Mouse (Mus musculus) T-helper 1 cell (primary cell): ENCODE results near the gene Col8a1.

ENCODE experiments used
- in situ Hi-C: fragments of 300-600 bp; cut with MboI, MseI; formaldehyde crosslinking; loops from one replicate; pipeline ENCODE4 v1.15.1; 2025; ENCODE audit warnings: high pct_unique_total_duplicates

Gene Col8a1

GRCm38 (mm10) chr16:57754526-57755125, at the start of gene Col8a1:
TSS of gene Col8a1 (minus strand) at chr16:57754737.
- in situ Hi-C loops: no loop called here

DNA sequence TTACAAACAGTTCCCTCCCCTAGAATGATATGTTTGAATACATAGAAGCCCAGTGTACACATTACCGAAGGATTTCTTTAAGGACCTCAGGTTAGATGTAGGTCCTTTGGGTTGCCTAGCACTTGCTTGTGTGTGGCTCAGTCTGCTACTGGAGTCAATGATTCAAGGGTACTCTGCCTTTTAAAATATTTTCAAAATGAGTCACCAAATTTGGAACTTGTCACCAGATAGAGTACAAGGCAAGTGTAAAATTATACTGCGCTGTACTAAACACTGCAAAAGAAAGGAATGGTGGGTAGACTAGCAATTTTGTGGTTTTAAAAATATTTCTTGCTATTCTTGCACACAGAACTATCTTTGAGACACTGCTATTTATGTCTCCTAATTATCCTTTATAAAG, 47.3 kb upstream of the Col8a1 start:
- in situ Hi-C loops: no loop called here

DNA sequence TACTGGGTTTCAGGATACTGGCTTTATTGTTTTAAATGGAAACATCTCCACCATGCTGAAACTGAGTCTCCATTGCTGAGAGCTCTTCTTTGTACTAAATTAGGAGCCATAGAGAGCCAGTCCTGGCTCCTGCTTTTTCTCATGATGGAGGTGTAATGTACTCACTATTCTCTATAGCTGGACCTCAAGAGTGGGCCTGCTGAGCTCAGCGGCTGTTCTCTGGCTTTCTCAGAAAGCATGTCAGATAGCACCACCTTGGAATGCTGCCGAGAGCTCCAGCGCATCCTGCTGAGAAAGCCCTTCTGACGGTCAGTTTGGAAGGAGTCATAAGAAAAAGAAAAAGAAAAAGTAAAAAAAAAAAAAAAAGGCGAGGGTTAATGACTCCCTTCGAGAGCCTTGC, 41.8 kb upstream of the Col8a1 start:
- in situ Hi-C loops: no loop called here

- in situ Hi-C loops: no loop called here
Observed at GRCm38 (mm10) chr16:57779011-57779410, 24.5 kb upstream of the Col8a1 start.

DNA sequence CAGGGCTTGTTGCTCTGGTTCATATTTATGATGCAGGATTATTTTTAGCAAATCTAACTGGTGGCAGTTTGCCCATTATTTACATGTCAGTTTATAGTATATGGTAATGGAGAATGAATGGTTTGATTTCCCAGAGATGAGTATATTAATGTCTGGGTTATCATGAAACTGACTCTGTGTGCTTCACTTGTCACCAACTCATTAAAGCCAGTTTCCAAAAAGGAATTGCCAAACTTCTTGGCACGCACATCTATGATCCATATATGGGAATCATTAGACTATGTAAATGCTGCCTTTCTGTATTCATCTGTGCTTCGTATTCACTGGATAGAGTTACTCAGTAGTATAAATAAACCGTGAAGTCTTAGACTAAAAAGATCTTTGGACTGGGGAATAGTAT, 11.1 kb upstream of the Col8a1 start:
- in situ Hi-C loops: no loop called here

- in situ Hi-C loops: no loop called here
Observed at GRCm38 (mm10) chr16:57759862-57760261, 5.3 kb upstream of the Col8a1 start.

DNA sequence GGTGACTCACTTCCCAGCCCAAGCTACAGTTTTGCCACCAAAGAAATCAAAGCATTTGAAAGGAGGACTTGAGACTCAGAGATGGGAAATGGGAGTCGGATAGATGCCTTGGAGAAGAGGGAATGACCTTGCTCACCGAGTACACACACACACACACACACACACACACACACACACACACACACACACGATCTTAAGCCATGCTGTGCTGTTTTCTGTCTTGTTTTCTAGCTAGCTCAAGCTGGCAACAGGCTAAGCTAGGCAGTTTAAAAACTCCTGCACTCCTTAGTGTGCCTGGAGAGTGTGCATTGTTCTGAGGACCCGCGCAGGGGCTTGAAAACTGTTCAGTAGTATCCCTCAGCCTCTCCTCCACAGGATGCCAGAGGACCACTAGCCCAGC, 1.2 kb upstream of the Col8a1 start:
- in situ Hi-C loops: no loop called here

GRCm38 (mm10) chr16:57755241-57755640, 704 bp upstream of the Col8a1 start:
- in situ Hi-C loops: no loop called here

DNA sequence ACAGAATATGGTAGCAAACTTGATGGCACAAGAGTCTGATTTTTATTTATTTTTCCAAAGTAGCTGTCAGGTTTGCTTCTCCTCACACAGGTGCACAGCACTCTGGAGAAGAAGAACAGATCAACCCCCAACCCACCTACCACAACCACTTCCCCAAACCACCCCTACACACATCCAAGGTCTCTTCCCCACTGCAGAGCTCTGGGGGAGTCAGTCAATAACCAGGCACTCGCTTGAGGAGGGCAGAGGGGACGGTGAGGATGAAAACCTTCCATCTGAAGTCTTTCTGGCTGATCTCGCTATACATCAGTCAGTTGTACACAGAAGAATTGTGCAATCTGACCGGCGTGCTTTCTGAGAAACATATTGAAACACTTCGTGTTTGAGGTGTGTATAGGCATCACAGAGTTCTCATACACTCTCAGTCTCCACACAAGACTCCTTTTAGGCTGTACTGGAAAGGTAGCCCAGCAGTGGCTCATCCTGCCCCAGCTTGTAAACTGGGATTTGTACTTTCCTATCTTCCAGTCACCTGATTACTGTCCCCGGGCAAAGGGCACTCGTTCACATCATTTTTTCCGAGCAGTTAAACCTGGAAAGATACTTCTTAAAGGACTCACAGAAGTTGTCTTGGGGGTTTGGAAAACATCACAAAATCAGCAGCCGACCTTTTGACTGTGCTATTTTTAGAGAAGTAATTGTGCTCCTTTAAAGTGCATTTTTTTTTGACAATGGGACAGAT, 827 bp downstream of the Col8a1 start:
- in situ Hi-C loops: no loop called here

GRCm38 (mm10) chr16:57750549-57750948, 4.0 kb downstream of the Col8a1 start:
- in situ Hi-C loops: no loop called here

- in situ Hi-C loops: no loop called here
Observed at GRCm38 (mm10) chr16:57748093-57748492, 6.4 kb downstream of the Col8a1 start.

- in situ Hi-C loops: no loop called here
Observed at GRCm38 (mm10) chr16:57747357-57748056, 7.0 kb downstream of the Col8a1 start.

- in situ Hi-C loops: no loop called here
Observed at GRCm38 (mm10) chr16:57740169-57740568, 14.4 kb downstream of the Col8a1 start.

DNA sequence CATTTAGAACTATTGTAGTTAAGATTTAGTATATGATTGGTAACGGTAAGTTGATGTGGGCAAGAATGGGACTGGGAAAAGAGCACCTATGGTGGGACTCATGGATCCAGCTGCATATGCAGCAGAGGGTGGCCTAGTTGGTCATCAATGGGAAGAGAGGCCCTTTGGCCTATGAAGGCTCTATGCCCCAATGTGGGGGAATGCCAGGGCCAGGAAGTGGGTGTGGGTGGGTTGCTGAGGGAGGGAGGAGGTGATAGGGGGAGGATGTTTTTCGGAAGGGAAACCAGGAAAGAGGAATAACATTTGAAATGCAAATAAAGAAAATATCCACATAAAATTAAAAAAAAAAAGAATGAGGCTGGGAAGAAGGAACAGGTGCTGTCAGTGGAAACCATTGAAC, 19.6 kb downstream of the Col8a1 start:
- in situ Hi-C loops: no loop called here

GRCm38 (mm10) chr16:57733545-57733944, 21.0 kb downstream of the Col8a1 start:
- in situ Hi-C loops: no loop called here

DNA sequence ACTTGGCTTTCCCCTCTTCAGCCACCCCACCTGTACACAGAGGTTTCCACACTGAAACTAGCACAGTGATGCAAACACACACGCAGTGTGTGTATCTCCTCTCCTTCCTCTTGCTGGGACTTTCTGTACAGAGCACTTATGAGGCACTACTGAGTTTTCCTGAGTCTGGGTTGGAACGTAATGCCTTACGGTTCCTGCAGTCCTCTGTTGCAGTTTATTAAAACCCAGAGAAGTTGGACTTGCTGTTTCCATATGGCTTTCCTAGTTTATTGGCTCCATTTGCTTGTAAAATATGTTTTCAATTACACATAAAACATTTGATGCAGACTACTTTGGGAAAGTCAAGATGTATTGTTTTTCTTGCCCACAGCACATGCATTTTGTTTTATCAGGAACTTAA, 21.4 kb downstream of the Col8a1 start:
- in situ Hi-C loops: no loop called here

- in situ Hi-C loops: no loop called here
Observed at GRCm38 (mm10) chr16:57724978-57725377, 29.6 kb downstream of the Col8a1 start.

DNA sequence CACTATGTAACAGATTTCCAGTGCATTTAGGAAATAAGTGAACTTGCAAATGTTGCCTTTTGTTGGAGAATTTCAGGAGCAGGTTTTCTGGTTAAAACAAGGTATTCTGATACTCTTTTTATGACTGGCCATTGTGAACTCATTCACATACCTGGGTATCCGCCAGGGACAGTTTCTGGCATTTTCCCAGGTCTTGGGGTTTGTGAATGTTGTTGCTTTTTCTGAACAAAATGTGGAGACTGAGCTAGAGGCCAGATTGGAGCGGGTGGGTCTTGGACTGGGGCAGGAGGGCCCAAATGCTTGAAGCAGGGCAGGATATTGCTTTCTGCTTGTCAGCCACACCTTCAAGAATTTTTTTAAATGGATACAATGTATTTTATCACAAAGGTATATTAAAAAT, 35.6 kb downstream of the Col8a1 start:
- in situ Hi-C loops: no loop called here

DNA sequence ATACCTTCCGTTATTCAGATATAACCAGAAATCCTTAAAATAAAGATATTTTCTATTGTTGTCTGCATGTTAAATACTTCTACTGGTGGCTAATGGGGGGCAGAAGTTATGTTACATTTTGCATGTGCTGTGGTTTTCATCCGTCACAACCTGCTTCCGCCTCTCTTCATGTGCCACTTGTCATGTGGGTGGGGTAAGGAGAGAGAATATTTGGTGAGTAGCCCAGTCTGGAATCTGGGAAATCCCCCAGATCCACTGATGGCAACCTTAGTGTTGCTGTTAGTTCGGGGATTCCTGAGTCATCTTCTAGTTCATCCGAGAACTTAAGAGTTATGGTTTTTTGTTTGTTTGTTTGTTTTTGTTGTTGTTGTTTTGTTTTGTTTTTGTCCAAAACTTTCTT, 55.8 kb downstream of the Col8a1 start:
- in situ Hi-C loops: no loop called here

DNA sequence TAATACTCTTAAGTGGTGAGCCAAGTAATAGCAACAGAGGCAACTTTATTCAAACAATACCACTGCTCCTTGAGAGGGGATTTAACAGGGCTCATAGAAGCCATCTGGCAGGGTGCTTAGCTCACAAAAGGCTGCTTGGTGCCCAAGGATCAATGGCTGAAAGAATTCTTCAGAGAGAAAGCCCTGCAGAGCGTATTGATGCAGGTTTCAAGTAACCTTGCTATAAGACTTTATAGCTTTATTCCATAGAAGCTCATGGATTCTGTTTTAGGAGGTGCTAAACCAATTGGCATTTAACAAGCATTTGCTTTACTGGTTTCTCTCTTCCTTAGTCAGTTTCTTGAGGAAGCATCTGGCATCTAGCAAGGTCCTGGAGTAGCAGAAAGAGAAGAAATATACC, 59.8 kb downstream of the Col8a1 start:
- in situ Hi-C loops: no loop called here

DNA sequence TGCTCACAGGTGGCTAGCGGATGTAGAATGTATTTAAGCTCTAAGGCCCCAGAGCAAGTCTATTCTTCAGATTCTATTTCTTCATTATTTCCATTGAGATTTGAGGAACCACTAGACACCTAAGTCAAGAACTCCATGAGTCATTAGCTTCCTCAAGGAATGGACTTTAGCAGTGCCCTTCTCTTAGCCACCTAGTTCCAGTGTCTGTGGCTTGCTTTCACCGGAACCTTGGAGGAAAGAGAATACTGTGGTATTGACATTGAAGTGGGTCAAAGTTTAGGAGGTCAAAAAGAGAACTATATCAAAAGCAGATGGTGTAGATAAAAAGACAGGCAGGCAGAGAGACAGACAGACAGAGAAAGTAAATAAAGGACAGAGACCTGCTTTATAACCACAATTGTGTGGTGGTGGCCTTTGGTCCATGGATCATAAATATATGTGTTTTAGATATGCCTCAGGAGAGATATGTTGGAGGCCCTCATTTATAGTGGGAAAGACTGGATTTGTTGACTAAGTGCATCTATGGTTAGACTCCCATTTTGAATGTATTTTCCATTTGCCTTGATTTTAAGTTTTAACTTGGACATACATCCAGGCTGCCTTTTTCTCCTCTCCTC, 60.5 kb downstream of the Col8a1 start:
- in situ Hi-C loops: no loop called here

- in situ Hi-C loops: no loop called here
Observed at GRCm38 (mm10) chr16:57685790-57686399, 68.6 kb downstream of the Col8a1 start.
